Mouse (Mus musculus): ENCODE data around the gene Dnal1. TPM values are rescaled to one million over a fixed set of nuclear protein-coding genes. Genes with fewer than 3 reads are reported as not detected.

The Dnal1 gene
- polyA plus RNA-seq, 1 experiment from 2014 or later = 7.8 TPM

DNA sequence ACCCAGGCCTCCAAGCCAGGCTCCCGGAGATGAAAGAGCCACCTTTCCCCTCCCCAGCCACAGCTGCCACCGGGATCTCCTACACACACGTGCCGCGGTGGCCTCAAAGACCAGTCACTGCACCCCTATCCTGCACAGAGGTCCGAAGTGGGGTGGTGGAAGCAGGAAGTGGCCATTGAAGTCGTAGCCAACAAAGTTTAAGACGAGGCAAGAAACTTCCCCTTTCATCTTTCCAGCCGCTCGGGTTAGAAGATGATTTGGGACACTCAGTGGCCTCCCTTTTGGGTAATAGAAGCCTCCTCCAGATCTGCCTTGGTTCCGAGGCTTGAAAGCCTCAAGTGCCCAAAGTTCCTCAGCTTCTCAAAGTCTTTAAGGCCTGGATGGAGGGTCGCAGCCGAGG, 78.1 kb downstream of the Dnal1 start:
- Histone ChIP-seq H3K27ac (replicated peaks) (peak overlapping the region; percentile 94), H3K9ac (peak overlapping the region; percentile 85), H3K4me3 (peak overlapping the region; percentile 86), H3K36me3 (no peaks in the 10 kb centered on the region), H3K4me1 (replicated peaks) (peaks cover 70% of the 10 kb centered on the region), H3K9me3 (no peaks in the 10 kb centered on the region), H3K27me3 (no peaks in the 10 kb centered on the region), H3K4me2 (peak overlapping the region; percentile 88)
- 2% methylated on average over 13 of the region's 13 CpGs for WGBS
- no peak for ATAC-seq (ENCODE audit: low FRiP score, low read depth)

DNA sequence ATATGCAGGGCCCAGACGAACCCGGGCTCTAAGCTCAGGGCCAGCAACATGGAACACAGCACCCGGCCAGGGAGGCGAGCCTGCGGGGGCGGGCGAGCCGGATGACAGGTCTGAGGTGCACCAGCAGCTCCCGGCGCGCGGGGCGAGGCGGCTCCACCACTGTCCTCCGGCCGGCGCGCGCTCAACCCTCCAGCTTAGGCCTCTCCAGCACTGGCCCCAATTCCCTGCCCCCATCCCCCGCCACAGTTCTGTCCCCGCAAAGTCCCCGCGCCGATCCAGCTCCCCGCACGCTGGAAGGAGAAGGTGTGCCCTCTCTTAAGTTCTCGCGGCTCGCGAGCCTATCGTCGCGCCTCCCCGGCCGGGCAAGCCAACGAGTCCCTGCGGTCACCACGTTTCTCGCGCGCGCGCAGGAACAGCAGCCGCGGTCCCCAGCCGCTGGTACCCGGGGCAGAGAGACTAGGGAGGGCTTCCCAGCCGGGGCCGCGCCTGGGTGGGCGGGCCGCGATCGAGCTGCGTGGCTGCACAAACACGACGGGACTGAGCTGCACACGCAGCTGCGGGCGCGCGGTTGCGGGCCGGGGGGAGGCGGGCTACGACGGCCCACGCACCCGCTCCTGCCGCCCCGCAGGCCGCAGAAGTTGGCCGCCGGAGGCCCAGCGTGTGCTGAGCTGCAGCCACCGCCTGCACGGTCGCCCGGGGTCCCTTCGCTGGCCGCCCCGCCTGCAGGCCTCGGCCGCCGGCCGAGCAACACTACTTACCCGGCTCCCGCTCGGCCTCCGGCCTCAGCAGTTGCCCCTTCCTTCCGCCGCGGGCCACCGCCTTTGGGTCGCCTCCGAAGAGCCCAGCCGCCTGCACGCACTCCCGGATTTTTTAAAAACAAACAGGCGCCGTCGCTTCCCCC, 78.8 kb downstream of the Dnal1 start:
- Histone ChIP-seq H3K27ac (replicated peaks) (peak overlapping the region; percentile 94), H3K4me1 (replicated peaks) (peaks cover 63% of the 10 kb centered on the region), H3K4me2 (peak overlapping the region; percentile 88), H3K27me3 (no peaks in the 10 kb centered on the region), H3K9me3 (no peaks in the 10 kb centered on the region), H3K9ac (peak overlapping the region; percentile 85), H3K36me3 (no peaks in the 10 kb centered on the region), H3K4me3 (peak overlapping the region; percentile 86)
- WGBS = under 1% methylated on average over 95 of the region's 102 CpGs
- ATAC-seq (ENCODE audit: low FRiP score, low read depth) = peak; percentile 61

DNA sequence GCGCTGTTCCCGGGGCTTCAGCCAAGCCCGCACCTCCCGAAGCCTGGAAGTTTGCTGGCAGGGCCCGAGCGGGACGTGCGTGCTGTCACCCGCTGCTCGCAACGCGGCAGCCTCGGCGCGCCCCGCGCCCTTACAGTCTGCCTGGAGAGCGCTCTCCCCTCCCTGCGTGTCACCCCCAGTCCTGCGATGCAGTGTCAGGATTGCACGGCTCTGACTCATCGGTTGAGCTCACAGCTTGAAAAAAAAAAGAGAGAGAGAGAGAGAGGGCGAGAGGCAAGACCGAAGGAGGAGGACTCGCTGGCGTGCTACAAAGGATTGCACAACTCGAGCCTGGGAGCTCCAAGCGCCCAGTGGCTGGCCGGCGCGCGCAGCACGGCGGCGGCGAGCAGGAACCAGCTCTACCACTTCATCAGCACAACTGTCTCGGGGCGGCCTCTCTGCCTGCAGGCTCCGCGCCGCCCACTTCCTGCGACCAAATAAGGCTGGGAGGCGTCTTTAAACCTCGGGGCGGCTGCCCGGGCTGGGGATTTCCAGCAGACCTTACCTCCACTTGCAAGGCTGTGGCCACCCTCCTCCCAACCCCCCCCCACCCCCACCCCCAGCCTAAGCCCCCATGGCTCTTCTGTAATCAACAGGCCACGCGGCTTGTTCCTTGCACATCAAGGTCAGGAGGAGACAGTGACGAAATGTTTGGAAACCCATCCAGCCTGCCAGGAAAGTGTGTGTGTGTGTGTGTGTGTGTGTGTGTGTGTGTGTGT, 79.7 kb downstream of the Dnal1 start:
- H3K9me3 ChIP-seq = no peaks in the 10 kb centered on the region
- peak overlapping the region; percentile 88 for H3K4me2 ChIP-seq
- H3K27ac ChIP-seq (replicated peaks) = peak overlapping the region; percentile 94
- H3K36me3 ChIP-seq = no peaks in the 10 kb centered on the region
- 0% methylated on average over 48 of the region's 49 CpGs for WGBS
- peak overlapping the region; percentile 85 for H3K9ac ChIP-seq
- peak; percentile 75 for ATAC-seq (ENCODE audit: low FRiP score, low read depth)
- H3K4me1 ChIP-seq (replicated peaks) = peaks cover 55% of the 10 kb centered on the region
- peak overlapping the region; percentile 86 for H3K4me3 ChIP-seq
- H3K27me3 ChIP-seq = no peaks in the 10 kb centered on the region

DNA sequence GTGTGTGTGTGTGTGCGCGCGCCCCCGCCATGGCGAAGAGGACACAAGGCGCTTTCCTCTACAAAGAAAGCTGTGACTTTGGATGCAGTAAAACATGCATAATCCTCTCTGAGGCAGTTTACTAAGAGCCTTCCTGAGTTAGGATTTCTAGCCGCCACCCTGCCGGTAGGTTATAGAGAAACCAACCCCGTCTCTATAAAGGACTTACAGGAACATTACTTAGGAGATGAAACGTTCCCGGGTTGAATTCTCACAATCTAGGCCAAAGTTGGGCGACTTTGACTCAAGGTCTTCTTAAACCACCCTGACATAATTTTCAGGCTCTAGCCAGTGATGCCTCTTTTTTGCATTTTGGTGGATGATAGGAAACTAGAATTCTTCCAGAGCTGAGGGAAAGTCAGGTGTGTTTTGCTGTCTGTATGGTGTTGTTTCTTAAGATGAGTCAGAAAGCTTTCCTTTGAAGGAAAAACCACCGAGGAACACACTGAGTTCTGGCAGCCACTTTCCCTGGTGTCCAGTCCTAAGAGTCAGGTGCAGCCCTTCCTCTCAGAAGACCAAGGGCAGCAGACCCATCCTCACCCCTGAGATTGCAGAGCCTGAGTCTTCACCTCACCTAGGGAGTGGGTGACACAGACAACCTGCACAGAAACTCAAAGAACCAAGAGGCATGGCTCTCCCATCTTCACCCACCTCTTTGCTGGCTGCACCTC, 80.4 kb downstream of the Dnal1 start:
- H3K27me3 ChIP-seq = no peaks in the 10 kb centered on the region
- H3K4me2 ChIP-seq = peak overlapping the region; percentile 88
- H3K9ac ChIP-seq = peak overlapping the region; percentile 85
- ATAC-seq (ENCODE audit: low FRiP score, low read depth) = no peak
- 5% methylated on average over 10 of the region's 13 CpGs for WGBS
- H3K4me1 ChIP-seq (replicated peaks) = peaks cover 48% of the 10 kb centered on the region
- H3K36me3 ChIP-seq = no peaks in the 10 kb centered on the region
- no peaks in the 10 kb centered on the region for H3K9me3 ChIP-seq
- peak overlapping the region; percentile 94 for H3K27ac ChIP-seq (replicated peaks)
- H3K4me3 ChIP-seq = peak overlapping the region; percentile 86

DNA sequence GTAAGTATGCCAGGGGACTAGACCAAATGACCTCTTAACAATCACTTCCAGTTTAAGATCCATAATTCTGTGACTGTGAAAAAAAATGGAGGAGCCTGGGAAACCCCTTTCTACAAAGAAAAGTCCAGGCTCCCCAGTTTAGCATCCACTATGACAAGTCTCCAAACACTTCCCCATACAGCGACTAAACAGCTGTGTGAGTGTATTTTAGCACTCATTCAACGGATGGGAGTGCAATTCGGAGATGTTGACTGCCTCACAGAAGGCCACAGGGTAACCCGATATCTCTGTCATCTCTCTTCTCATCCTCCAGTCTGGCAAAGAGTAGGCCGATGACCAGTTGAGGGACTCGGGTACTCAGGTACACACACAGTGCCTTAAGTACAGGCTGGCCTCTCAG, 81.0 kb downstream of the Dnal1 start:
- 65% methylated on average over 6 of the region's 6 CpGs for WGBS
- no peaks in the 10 kb centered on the region for H3K9me3 ChIP-seq
- no peaks in the 10 kb centered on the region for H3K27me3 ChIP-seq
- no peaks in the 10 kb centered on the region for H3K36me3 ChIP-seq
- no peak for ATAC-seq (ENCODE audit: low FRiP score, low read depth)
- no peak overlapping the region for H3K27ac ChIP-seq (replicated peaks)
- H3K4me2 ChIP-seq = no peak overlapping the region; the same call in 1 of the 2 replicates
- H3K4me3 ChIP-seq = no peak overlapping the region
- H3K4me1 ChIP-seq (replicated peaks) = peaks cover 42% of the 10 kb centered on the region
- H3K9ac ChIP-seq = no peak overlapping the region

Other genes with a start within 250 kb of the Dnal1 start
- 15.3 and 17.4 TPM in 2 replicates for gene Numb, start 192.4 kb upstream of the Dnal1 start, polyA plus RNA-seq (2015; fragmentation: Nextera tagmentation; extraction: Ambion mirVana)
- 11.5 and 11.9 TPM in 2 replicates for gene Riox1, start 163.8 kb upstream of the Dnal1 start, polyA plus RNA-seq (2015; fragmentation: Nextera tagmentation; extraction: Ambion mirVana)
- gene Heatr4, start 129.5 kb upstream of the Dnal1 start, polyA plus RNA-seq (2015; fragmentation: Nextera tagmentation; extraction: Ambion mirVana) = not detected in 2 replicates
- 16.0 and 16.9 TPM in 2 replicates for gene Acot2, start 126.5 kb upstream of the Dnal1 start, polyA plus RNA-seq (2015; fragmentation: Nextera tagmentation; extraction: Ambion mirVana)
- gene Acot1, start 104.9 kb upstream of the Dnal1 start, polyA plus RNA-seq (2015; fragmentation: Nextera tagmentation; extraction: Ambion mirVana) = 91.0 and 98.0 TPM in 2 replicates
- 0.32 and 0.58 TPM in 2 replicates for gene Acot4, start 76.0 kb upstream of the Dnal1 start, polyA plus RNA-seq (2015; fragmentation: Nextera tagmentation; extraction: Ambion mirVana)
- gene Gm49366, start 75.4 kb upstream of the Dnal1 start, polyA plus RNA-seq (2015; fragmentation: Nextera tagmentation; extraction: Ambion mirVana) = not detected in 2 replicates
- 1.3 and 1.4 TPM in 2 replicates for gene Acot3, start 62.2 kb upstream of the Dnal1 start, polyA plus RNA-seq (2015; fragmentation: Nextera tagmentation; extraction: Ambion mirVana)
- gene Acot5, start 45.0 kb upstream of the Dnal1 start, polyA plus RNA-seq (2015; fragmentation: Nextera tagmentation; extraction: Ambion mirVana) = 0.44 and 0.46 TPM in 2 replicates
- 0.84 and 1.7 TPM in 2 replicates for gene Acot6, start 13.7 kb upstream of the Dnal1 start, polyA plus RNA-seq (2015; fragmentation: Nextera tagmentation; extraction: Ambion mirVana)
- gene Pnma1, start 34.1 kb downstream of the Dnal1 start, polyA plus RNA-seq (2015; fragmentation: Nextera tagmentation; extraction: Ambion mirVana) = 4.0 and 4.5 TPM in 2 replicates
- gene Elmsan1, start 104.5 kb downstream of the Dnal1 start, polyA plus RNA-seq (2015; fragmentation: Nextera tagmentation; extraction: Ambion mirVana) = 4.5 and 4.9 TPM in 2 replicates
- gene Ptgr2, start 170.9 kb downstream of the Dnal1 start, polyA plus RNA-seq (2015; fragmentation: Nextera tagmentation; extraction: Ambion mirVana) = 13.6 and 16.2 TPM in 2 replicates
- 63.3 and 66.8 TPM in 2 replicates for gene Zfp410, start 202.5 kb downstream of the Dnal1 start, polyA plus RNA-seq (2015; fragmentation: Nextera tagmentation; extraction: Ambion mirVana)
- 45.4 and 45.5 TPM in 2 replicates for gene Coq6, start 247.3 kb downstream of the Dnal1 start, polyA plus RNA-seq (2015; fragmentation: Nextera tagmentation; extraction: Ambion mirVana)
- 17.2 and 17.8 TPM in 2 replicates for gene Fam161b, start 247.5 kb downstream of the Dnal1 start, polyA plus RNA-seq (2015; fragmentation: Nextera tagmentation; extraction: Ambion mirVana)